Mouse (Mus musculus): ENCODE measurements around the gene Pde4d.
A peak's percentile ranks its signal among the peaks of the same experiment; 100 is the strongest.

Pde4d gene

DNA sequence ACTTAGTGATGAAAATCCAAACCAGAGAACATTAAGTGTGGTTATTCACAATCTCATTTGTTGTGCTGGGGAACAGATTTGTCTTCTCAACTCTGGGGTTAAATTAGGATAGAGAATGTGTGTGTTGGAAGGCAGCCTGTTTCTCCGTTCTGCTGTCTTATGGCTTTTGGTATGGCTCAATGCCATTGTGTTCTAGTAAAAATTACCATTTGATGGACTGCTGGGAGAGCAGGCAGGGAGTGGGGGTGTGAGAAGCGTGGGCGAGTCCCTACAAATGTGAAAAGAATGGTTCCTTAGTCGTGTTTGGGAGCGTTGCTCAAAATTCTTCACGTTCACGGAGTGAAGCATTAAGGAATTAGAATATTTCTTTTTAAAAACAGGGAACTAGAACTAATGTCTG, 597.4 kb downstream of the Pde4d start:
- peak; percentile 51 for DNase-seq (ENCODE audit: low spot score)

DNA sequence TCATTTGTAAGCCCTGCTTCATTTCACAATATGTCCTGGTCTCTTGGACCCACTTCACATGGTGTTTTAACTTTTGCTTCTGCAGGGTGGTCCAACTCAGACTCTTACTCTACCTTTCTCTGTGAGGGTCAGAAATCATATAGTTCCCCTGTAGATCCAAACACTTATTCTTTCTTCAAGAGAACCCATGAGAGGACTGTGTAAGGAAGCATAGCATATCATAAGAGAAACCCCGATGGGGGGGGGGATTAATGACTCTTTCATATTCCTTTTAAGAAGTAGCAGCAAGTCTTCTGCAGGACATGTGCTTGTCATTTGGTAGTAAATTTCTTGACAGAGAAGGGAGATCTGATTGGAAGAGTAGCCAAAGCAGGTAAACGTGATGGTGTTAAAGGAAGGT, 603.1 kb downstream of the Pde4d start:
- DNase-seq (ENCODE audit: low spot score): no peak

DNA sequence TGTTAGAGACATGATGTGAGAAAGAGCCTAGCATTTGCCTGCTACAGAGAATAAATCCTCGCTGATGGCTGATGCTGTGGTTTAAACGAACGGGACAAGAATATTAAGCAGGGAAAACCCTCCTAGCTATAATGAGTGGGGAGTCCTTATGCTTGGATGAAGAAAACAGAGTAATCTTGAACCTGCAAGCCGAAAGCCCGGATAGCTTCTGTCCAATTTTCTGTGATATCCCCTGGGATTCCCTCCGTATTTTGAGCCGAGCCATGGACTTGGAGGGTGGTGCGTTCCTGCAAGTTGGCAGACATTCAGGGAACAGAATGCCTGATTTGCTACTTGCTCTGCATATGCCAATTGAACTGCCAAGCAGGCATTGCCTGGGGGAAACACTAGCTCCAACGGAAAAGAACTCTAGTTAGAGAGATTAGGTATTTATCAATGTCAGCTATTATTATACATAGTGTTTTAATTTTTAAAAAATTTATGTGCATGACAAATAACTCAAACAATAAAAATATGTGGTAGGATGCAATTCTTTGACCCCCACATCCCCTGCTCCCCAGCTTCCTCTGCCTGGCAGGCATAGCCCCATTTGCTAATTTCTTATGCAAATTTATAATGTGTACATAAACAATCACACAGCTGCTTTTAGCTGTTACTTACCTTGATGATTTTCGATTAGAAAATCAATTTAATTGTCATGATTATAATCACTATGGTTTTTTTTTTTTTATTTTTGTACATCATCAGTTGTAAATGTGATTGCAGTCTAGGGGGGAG, 603.7 kb downstream of the Pde4d start:
- DNase-seq (ENCODE audit: low spot score): peak; percentile 31

DNA sequence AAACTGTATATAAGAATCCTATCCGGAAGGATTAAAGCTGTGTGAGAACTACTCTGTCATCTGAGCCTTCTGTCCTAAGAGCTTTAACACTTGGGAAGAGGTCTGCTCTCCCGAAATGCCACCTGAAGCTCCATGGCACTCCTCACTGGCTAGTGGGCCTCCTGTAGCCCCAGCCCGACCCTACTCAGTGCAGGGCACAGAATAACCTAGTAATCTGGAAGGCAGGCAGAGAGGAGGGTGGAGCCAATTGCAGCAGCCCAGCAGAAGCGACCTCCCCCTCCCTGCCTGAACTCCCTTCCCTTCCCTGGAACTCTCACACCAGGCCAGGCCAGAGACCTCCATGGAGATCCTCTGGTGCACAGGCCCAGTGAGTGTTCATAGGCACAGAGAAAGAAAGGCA, 608.3 kb downstream of the Pde4d start:
- no peak for DNase-seq (ENCODE audit: low spot score)

DNA sequence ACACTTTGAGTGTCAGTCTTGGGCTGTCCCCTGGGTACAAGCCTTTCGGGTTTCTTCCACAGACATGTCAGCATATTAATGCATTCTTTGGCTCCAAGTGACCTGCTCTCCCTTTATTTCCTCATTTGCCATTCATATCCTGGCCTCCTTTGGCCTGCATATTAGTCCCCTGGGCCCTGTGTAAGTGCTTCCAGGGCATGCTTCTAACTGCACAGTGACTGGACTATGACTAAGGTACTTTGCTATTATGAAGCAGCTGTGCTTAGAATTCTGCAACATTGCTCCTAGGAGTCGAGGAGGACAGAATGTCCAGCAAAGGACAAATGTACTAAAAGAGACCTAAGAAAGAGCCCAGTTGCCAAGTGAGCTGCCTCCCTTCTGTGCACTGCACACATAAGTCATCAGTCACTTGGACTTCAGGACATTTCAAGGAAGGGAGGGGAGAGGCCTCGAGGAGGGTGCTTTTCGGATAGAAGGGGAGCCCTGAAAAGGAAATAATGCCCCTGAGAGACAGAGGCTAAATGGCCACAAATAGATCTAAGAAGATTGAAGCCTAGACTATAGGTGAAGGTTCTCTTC, 616.9 kb downstream of the Pde4d start:
- DNase-seq (ENCODE audit: low spot score): no peak

DNA sequence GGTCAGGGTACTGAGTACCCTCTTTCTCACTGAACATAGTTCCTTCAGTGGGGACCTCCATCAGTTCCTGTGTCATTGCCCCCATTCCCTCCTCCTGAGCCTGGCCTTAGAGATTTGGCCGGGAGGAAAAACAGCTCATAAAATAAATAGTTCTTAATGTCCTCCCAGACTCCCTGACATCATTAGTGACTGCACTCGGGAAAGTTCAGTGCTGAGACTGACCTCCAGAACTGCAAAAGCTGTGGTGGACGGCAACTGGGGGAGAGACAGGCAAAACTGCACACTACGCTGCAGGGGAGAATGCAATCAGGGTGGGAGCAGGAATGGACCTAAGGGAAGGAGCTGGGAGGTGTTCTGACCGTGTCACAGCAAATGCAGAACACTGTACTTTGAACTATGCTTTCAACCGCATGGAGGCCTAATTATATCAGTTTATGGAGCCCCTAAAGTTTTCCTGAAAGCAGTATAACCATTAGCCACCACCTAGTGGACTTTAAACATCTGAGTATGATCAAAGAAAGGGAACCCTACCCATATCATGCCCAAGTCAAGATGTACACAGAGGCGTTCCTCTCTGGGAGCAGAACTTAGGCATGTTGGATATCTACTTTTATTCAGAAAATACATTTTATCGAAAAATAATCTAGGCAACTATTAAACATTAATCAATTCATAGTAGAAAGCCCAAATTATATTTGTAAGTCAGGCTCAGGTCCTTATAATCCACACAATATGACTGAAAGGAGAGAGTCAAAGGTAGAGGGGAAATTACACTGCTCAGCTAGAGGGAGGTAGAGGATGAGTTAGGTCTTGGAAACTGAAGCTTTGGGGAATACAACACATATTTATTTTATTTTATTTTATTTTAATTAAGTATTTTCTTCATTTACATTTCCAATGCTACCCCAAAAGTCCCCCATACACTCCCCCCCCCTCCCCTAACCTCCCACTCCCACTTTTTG, 618.8 kb downstream of the Pde4d start:
- DNase-seq (ENCODE audit: low spot score): no peak

DNA sequence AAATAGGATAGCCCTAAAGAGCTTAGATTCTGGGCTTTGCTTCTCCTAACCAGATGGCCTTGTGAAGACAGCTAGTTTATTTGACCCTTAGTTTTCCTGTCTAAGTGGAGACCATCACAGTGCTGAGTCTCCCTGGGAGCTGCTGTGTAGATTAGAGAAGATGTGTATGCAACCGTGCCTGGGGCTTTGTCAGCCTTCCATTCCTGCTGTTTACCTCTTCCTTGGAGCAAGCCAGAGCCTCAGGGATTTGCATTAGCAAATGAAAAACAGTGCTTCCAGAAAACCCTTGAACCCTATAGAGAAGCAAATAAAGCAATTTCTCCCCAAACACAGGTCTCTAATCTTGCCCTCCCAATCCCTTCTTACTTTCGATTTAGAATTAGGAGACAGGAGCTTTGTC, 623.6 kb downstream of the Pde4d start:
- DNase-seq (ENCODE audit: low spot score): no peak

DNA sequence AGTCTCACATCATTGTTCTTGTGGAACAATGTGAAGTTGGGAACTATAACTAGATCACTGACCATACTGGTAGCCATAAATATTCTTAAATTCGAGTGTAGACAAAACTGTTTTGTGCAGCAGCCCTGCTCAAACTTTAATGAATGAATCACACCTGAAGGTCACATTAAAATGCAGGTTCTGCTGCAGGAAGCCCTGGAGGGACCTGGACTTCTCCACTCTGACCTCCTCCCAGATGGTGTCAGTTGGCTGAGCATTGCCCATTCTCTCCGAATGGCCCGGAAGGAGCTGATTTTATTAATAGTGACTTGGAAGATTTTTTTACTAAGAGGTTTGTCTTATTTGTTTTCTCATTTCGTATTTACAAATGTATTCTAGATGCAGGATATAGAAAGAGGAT, 624.3 kb downstream of the Pde4d start:
- no peak for DNase-seq (ENCODE audit: low spot score)

DNA sequence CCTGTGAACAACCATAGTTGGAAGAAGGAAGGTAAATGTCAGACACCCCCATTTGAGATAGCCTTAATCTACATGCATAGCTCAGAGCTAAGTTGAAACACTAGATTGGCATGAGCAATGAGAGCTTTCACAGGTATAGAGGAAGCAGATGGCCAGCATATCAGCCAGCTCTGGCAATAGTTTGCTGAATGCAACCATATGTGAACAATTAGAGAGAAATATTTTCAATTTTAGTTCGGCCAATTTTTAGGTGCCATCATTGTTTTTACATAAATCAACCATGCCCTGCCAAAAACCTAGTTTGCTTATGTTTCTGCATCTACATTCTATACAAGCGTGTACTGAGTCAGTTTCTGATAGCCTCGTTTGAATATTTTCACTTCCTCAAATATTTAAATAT, 642.9 kb downstream of the Pde4d start:
- DNase-seq (ENCODE audit: low spot score): no peak

DNA sequence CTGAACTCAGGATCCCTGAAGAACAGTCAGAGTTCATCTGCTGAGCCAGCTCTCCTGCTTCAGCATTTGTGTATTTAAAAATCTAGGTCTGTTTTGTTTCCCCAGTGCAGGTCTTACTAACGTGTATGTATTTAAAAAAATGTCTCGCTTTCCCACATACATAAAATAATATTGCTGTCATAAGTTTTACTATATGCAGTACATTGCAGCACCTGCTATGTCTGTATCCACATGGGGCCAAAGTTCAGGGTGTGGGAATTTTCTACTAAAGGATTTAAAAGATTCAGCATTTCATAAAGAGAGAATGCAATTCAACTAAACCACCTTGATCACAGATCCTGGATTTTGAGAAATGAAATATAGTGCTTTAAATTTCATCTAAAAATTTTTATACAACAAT, 646.9 kb downstream of the Pde4d start:
- no peak for DNase-seq (ENCODE audit: low spot score)

DNA sequence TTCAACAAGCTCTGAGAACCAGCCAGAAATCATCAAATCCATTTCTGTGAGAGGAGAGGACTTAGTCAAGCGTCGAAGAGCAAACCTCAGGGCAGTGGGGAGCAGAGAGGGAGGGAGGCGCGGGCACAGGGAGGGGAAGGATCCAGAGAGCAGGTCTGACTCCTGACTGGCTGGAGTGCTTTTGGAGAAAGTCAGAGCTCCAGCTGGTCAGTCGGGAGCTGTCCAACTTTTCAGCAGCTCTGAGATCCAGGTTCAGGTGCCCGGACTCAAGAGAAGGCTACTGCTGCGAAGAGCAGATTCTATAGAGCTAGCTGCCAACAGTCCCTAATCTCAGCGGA, 666.2 kb downstream of the Pde4d start:
- DNase-seq (ENCODE audit: low spot score): no peak

DNA sequence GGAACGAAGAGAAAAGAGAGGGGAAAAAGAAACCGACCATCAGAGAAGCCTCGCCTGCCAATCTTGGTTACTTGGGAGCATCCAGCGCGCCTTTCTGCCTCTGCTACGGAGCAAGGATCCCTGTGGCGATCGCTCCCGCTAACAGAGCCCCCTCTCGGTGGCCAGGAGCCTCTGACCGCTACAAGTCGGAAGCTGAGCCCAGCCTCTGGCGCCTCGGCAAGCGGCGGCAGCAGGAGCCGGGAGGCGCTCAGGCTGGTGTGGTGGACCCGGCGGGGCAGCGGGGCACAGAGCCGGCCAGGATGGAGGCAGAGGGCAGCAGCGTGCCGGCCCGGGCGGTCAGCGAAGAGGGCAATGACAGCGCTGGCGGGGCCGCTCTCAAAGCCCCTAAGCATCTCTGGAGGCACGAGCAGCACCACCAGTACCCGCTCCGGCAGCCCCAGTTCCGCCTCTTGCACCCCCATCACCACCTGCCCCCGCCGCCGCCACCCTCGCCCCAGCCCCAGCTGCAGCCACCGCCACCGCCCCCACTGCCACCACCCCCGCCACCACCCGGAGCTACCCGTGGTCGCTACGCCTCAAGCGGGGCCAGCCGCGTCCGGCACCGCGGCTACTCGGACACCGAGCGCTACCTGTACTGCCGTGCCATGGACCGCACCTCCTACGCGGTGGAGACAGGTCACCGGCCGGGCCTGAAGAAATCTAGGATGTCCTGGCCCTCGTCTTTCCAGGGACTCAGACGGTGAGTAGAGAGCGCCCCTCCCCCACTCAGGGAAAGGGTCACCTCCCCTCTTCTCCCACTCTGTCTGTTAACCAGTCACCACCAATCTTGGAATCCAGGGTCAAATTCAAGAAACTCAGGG, 666.8 kb downstream of the Pde4d start:
- DNase-seq (ENCODE audit: low spot score): no peak

DNA sequence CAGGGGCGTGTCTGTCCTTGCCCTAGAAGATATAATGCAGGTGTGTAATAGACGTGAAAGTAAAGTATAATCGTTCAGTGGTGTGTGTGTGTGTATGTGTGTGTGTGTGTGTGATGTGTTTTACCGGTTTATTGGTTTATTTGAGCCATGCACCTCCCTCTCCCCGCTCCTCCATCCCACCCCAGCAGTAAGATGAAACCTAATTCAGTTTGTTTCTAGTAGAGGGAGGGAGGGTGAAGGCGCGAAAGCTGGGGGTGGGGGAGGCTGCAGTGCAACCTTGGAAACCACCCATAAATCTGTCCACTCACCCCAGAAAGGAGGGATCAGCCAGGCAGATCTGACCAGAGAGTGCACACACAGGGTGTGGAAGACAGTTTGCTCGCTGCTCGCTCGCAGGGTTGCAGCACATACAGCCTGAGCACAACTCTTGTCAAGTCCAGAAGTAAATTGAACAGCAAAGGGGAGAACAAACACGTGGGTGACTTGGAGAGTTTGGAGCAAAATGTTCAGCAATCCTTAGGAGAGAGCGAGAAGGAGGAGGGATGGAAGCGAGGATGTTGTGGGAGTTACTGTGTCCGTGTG, 667.6 kb downstream of the Pde4d start:
- no peak for DNase-seq (ENCODE audit: low spot score)

DNA sequence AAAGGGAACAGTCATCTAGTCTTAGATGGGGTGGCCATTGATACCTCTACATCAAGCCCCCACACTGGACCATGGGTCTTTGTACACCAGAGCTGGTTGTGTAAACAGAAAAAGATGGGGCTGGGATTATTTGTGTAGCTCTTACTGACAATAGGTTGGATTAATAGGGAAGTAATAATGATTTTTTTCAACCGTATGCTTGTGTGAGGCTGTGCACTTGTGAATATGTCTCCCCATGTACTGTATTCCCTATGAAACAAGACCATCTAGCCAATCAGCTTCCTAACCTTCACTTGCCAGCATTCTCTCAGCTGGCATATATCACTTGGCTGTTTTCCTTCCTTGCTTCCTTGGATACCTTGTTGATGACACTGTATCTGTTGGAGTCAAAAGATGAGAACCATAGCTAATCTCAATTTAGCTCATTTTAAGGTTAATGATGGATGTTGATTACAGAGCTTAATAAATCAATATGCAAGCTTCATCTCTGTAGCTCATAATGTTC, 668.6 kb downstream of the Pde4d start:
- DNase-seq (ENCODE audit: low spot score): no peak

DNA sequence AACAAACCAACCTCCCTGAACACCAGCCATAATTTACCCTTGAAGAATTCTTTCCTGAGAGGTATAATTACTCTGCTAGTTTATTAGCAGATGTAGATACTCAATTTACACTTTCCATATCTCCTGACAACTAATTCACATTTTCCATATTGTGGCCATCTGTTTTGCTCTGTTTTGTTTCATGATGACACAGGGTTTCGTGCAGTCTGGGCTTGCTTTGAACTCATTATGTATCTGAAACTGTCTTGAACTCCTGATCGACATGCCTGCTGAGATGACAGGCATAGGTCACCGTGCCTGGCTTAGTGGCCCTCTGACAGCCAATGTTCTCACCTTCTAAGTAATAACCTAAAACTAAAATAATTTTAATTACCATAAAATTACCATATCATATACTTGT, 672.1 kb downstream of the Pde4d start:
- no peak for DNase-seq (ENCODE audit: low spot score)

DNA sequence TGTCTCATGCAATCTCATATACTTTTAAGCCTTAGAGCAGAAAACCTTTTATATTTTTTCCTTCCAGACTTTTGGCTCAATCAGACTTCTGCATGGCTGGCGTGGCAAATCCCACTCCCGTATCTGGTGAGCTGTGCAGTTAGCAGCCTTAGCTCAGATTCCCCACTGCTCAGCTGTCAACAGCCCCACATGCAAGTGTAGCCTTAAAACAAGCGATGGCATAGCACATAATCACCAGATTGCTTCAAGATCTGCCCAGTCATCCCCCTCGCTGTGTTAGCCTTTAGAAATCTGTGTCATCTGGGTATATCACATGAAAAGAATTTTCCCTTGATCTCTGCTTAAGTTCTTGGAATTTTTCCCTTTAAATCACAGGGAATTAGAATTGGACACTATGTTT, 686.7 kb downstream of the Pde4d start:
- no peak for DNase-seq (ENCODE audit: low spot score)

DNA sequence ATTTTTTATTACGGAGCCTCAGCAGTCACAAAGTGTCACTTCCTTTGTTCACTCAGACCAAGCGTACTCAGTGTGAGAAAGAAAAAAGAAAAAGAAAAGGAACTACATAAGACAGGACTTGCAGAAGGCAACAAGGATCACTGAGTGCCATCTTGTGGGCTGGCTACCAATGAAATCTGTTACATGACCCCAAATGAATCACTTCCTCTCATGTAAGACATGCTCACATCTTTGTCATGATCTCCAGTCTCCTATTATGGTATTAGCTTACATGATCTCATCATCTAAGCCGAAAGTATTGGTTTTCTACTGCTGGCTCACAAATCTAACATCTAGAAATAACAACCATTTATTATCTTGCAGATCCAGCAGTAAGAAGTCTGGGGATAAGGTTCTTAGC, 709.0 kb downstream of the Pde4d start:
- DNase-seq (ENCODE audit: low spot score): no peak

DNA sequence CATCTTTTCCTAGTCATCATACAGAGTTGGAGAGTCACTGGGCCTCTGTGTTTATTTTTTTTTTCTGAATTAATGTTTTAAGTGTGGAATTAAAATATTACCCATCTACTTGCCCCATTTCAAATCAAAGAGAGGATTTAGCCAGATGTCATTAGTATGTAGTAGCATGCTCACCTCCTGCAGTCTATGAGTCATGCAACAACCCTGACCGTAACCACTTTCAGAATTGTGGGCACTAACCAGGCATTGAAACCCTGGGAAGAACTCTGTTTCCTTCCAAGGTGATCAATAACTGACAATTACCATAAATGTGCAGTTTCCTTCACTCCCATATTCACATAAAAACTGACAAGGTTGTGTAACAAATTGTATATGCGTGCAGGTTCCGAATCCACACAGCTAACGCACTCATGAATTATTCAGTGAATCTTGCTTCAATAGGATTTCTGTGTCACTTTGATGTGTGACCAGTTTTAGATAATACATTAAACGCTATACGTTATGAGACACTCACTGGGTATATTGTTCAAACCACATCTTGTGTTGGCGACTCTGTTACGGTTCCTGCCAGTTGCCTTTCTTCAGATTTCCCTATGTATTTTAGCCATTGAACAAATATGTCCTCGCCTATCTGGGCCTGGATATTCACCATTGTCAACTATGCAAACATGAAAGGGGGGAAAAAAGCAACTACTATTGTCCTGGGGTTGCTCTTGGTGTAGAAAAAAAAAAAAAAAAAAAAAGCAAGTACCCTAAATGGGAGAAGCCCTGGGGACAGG, 719.0 kb downstream of the Pde4d start:
- DNase-seq (ENCODE audit: low spot score): no peak

DNA sequence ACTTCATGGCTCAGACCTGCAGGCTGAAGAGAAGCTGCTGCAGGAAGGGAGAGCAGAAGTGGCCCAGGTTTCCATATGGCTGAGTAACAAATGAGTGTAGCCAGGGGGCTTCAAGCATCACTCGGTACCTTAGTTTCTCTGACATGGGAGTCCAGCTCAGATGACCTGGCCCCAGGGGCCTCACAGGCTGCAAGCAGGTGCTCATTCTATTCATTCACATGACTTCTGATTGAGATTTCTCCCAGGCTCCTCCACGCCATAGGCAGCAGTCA, 719.5 kb downstream of the Pde4d start:
- DNase-seq (ENCODE audit: low spot score): no peak

DNA sequence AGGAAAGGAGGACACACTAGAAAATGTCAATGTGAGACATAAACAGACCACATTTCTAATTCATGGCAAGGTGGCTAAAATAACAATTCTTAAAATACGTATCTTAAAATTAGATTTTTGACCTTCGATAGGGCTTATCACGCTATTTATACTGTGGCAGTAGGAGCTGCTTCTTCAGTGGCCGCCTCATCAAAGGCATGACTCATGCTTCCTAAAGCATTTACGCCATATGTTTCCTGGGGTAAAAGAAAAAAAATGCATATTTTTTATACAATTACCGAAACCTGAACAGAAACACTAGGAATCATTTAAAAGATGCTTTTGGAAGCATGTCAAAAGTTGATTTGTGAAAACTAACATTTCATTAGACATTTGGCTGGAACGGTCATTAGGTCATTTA, 721.9 kb downstream of the Pde4d start:
- DNase-seq (ENCODE audit: low spot score): no peak

DNA sequence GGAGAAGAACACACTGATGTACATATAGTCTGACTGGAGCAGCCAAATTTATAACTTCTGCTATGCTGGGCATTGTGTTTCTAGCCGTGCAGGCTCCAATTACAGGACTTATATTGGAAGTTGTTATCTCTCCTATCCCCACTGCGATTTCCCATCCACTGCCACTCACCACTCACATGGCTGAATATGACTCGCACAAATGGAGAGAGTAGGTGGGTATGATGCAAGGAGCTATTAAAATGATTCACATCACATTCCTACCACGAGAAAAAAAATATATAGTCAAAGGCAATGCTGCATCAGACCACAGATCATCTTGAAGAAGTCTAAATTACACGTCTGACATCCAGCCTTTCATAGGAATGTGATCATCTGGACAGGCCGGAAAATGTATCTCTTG, 725.5 kb downstream of the Pde4d start:
- no peak for DNase-seq (ENCODE audit: low spot score)

All from left cerebral cortex, adult 11 months (tissue).